Mouse (Mus musculus) CH12F3 (cell line): Measurements from ENCODE around the gene Vwde.

Experiments used
- in situ Hi-C: fragments of 300-500 bp; cut with MboI; formaldehyde crosslinking; loops from 2 replicates; pipeline ENCODE4 v1.14.3; 2020; ENCODE audit warnings: low sequenced_read_pairs

Gene Vwde

GRCm38 (mm10) chr6:13224596-13225227, at the start of gene Vwde:
TSS of gene Vwde (minus strand) at chr6:13224965.
- in situ Hi-C loops = no loop called here

GRCm38 (mm10) chr6:13255341-13255740, 30.6 kb upstream of the Vwde start:
- in situ Hi-C loops = no loop called here

GRCm38 (mm10) chr6:13248317-13248969, 23.7 kb upstream of the Vwde start:
- in situ Hi-C loops = no loop called here

GRCm38 (mm10) chr6:13206157-13206556, 18.6 kb downstream of the Vwde start:
- in situ Hi-C loops = no loop called here

GRCm38 (mm10) chr6:13197486-13197885, 27.3 kb downstream of the Vwde start:
- in situ Hi-C loops = no loop called here

- in situ Hi-C loops = no loop called here
Measured at GRCm38 (mm10) chr6:13186836-13187235, 37.9 kb downstream of the Vwde start.

GRCm38 (mm10) chr6:13180061-13180460, 44.7 kb downstream of the Vwde start:
- in situ Hi-C loops = no loop called here

- in situ Hi-C loops = loop anchor here (25.0 kb wide), 1 partner anchor 832 kb away; no protein-coding TSS in a partner anchor
Measured at GRCm38 (mm10) chr6:13169459-13170150, 55.2 kb downstream of the Vwde start.

GRCm38 (mm10) chr6:13166240-13166937, 58.4 kb downstream of the Vwde start:
- in situ Hi-C loops = loop anchor here (25.0 kb wide), 1 partner anchor 829 kb away; no protein-coding TSS in a partner anchor

GRCm38 (mm10) chr6:13159437-13159836, 65.3 kb downstream of the Vwde start:
- in situ Hi-C loops = loop anchor here (25.0 kb wide), 1 partner anchor 822 kb away; no protein-coding TSS in a partner anchor

- in situ Hi-C loops = loop anchor here (25.0 kb wide), 1 partner anchor 817 kb away; no protein-coding TSS in a partner anchor
Measured at GRCm38 (mm10) chr6:13153888-13154697, 70.7 kb downstream of the Vwde start.

- in situ Hi-C loops = loop anchor here (25.0 kb wide), 1 partner anchor 815 kb away; no protein-coding TSS in a partner anchor
Measured at GRCm38 (mm10) chr6:13152062-13152640, 72.6 kb downstream of the Vwde start.

- in situ Hi-C loops = no loop called here
Measured at GRCm38 (mm10) chr6:13137255-13137654, 87.5 kb downstream of the Vwde start.

- in situ Hi-C loops = no loop called here
Measured at GRCm38 (mm10) chr6:13108662-13109061, 116.1 kb downstream of the Vwde start.
